Mouse (Mus musculus): ENCODE results near the gene Mcl1. TPM values are rescaled to one million over a fixed set of nuclear protein-coding genes. Genes with fewer than 3 reads are reported as not detected.
A peak's percentile ranks its signal among the peaks of the same experiment; 100 is the strongest.

Gene Mcl1
- total and polyA plus RNA-seq, 2 experiments from 2014 or later = 42.8 to 105 TPM

- TF ChIP-seq CTCF (IDR thresholded peaks at IDR 0.05) = peak; percentile 83
- DNase-seq (ENCODE audit: low spot score) (peak; percentile 74), ATAC-seq (ENCODE audit: low FRiP score) (no peak)
- no peak overlapping the region for H3K4me3 ChIP-seq (ENCODE audit: low read depth, low read length)
- no peaks in the 10 kb centered on the region for H3K9me3 ChIP-seq (ENCODE audit: low read length)
- no peak overlapping the region for H3K4me2 ChIP-seq (ENCODE audit: low read depth, low read length, poor library complexity, severe bottlenecking)
- no peaks in the 10 kb centered on the region for H3K27me3 ChIP-seq (ENCODE audit: insufficient read depth, low read length)
- H3K27ac ChIP-seq (ENCODE audit: low read depth, low read length) = peak overlapping the region; percentile 65
- no peaks in the 10 kb centered on the region for H3K4me1 ChIP-seq (ENCODE audit: insufficient read depth, low read length)
- 34% methylated on average over 8 of the region's 8 CpGs for WGBS
- no peaks in the 10 kb centered on the region for H3K36me3 ChIP-seq (ENCODE audit: insufficient read depth, low read length)
- 0 out of 2 replicates have a peak overlapping the region, but pooled peaks have one; percentile 13 for H3K9ac ChIP-seq (replicated peaks; ENCODE audit: low read length, poor library complexity, severe bottlenecking)
Measured at GRCm38 (mm10) chr3:95675301-95676092, 16.9 kb downstream of the Mcl1 start.

DNA sequence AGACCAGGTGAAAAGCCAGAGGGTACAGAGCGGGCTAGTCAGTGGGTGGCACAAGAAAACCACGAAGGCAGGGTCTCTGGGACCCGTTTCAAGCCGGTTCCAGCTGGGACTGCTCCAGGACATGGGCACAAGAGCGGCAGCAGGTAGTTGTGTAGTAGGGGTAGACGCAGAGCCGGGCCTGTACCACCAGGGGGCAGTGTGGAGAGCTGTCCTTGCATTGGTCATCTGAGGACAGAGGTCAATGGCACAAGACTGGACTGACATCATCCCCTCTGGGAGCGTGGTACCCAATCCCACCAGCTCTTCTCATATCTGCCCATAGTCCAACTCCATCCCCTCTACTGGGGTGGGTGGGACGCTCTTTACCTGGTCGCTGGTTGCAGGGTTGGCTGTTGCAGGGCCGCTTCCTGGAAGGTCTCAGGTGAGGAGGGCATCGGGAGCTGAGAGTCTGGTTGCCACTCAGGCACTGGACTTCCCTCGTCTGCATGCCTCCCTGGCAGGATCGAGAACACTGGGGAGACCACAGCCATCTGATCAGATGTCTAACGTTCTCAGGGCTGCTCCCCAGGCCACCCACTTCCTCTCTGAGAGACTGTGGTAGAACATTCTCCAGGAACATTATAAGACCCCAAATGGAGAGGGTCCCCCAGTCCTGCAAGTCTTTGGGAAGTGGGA is 18.3 kb downstream of the Mcl1 start:
- DNase-seq (ENCODE audit: low spot score) (peak; percentile 53), ATAC-seq (ENCODE audit: low FRiP score) (no peak)
- H3K36me3 ChIP-seq (ENCODE audit: insufficient read depth, low read length) = no peaks in the 10 kb centered on the region
- H3K9ac ChIP-seq (replicated peaks; ENCODE audit: low read length, poor library complexity, severe bottlenecking) = no peak overlapping the region
- peak; percentile 67 for TF ChIP-seq CTCF (IDR thresholded peaks at IDR 0.05)
- no peak overlapping the region for H3K4me3 ChIP-seq (ENCODE audit: low read depth, low read length)
- no peaks in the 10 kb centered on the region for H3K27me3 ChIP-seq (ENCODE audit: insufficient read depth, low read length)
- no peaks in the 10 kb centered on the region for H3K4me1 ChIP-seq (ENCODE audit: insufficient read depth, low read length)
- no peak overlapping the region for H3K27ac ChIP-seq (ENCODE audit: low read depth, low read length)
- WGBS = 59% methylated on average over 15 of the region's 15 CpGs
- no peaks in the 10 kb centered on the region for H3K9me3 ChIP-seq (ENCODE audit: low read length)
- H3K4me2 ChIP-seq (ENCODE audit: low read depth, low read length, poor library complexity, severe bottlenecking) = no peak overlapping the region

DNA sequence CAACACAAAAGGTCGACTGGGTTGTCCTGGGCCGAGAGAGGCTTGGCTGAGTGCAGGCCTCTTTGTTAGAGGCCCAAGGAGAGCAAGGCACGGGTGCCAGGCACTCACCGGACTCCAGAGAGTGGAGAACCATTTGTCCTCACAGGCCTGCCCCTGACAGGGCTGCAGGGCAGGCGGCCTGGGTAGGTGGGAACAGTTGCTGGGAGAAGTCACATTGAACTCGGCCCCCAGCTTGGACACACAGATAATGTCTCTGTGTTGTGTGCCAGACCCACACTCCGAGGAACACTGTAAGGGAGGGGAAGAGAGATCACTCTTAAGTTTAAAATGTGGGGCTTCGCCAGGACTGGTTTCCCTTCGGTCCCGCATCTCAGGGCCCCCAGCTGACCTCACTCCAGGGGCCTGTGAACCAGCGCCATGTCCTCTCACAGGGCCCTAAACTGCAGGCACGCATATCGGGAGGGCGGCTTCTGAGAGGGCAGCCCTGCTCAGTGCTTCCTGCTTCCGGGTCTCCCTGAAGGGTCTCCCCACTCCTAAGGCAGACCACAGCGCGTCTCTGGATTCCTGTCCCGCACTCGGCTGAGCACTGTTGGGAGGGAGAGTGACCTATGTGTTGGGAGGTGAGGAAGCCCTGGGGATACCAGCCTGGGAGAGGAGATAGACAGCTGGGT is 19.0 kb downstream of the Mcl1 start:
- 82% methylated on average over 19 of the region's 19 CpGs for WGBS
- Histone ChIP-seq H3K9ac (replicated peaks; ENCODE audit: low read length, poor library complexity, severe bottlenecking) (no peak overlapping the region), H3K9me3 (ENCODE audit: low read length) (no peaks in the 10 kb centered on the region), H3K27me3 (ENCODE audit: insufficient read depth, low read length) (no peaks in the 10 kb centered on the region), H3K4me1 (ENCODE audit: insufficient read depth, low read length) (no peaks in the 10 kb centered on the region), H3K4me3 (ENCODE audit: low read depth, low read length) (no peak overlapping the region), H3K27ac (ENCODE audit: low read depth, low read length) (no peak overlapping the region), H3K4me2 (ENCODE audit: low read depth, low read length, poor library complexity, severe bottlenecking) (no peak overlapping the region), H3K36me3 (ENCODE audit: insufficient read depth, low read length) (no peaks in the 10 kb centered on the region)
- no peak for ATAC-seq (ENCODE audit: low FRiP score)
- no peak for TF ChIP-seq CTCF (IDR thresholded peaks at IDR 0.05)
- no peak for DNase-seq (ENCODE audit: low spot score)

- Histone ChIP-seq H3K4me1 (ENCODE audit: insufficient read depth, low read length) (no peaks in the 10 kb centered on the region), H3K27ac (ENCODE audit: low read depth, low read length) (no peak overlapping the region), H3K9ac (replicated peaks; ENCODE audit: low read length, poor library complexity, severe bottlenecking) (no peak overlapping the region), H3K9me3 (ENCODE audit: low read length) (no peaks in the 10 kb centered on the region), H3K4me2 (ENCODE audit: low read depth, low read length, poor library complexity, severe bottlenecking) (no peak overlapping the region), H3K27me3 (ENCODE audit: insufficient read depth, low read length) (no peaks in the 10 kb centered on the region), H3K4me3 (ENCODE audit: low read depth, low read length) (no peak overlapping the region), H3K36me3 (ENCODE audit: insufficient read depth, low read length) (no peaks in the 10 kb centered on the region)
- ATAC-seq (ENCODE audit: low FRiP score) (no peak), DNase-seq (ENCODE audit: low spot score) (no peak)
- 97% methylated on average over 8 of the region's 8 CpGs for WGBS
- no peak for TF ChIP-seq CTCF (IDR thresholded peaks at IDR 0.05)
Measured at GRCm38 (mm10) chr3:95679551-95679950, 21.0 kb downstream of the Mcl1 start.

DNA sequence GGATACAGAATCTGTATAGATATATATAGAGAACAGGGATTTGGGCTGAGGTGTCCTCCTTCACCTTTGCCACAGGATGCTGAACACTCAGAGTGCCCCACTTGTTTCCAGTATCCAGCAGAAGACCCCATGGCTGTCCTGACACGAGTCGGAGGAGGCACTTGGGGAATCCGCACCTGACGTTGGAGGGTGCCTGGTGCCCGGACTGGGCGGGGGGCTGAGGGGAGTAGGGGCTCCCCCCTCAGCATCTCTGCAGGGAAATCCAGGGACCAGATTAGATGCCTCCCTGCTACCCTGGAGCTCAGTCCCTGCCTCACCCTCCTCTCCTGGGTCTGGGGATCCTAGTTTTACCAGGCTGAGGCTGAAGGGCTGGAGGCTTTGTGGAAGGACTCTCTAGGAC is 22.1 kb downstream of the Mcl1 start:
- Histone ChIP-seq H3K4me2 (ENCODE audit: low read depth, low read length, poor library complexity, severe bottlenecking) (no peak overlapping the region), H3K27me3 (ENCODE audit: insufficient read depth, low read length) (no peaks in the 10 kb centered on the region), H3K36me3 (ENCODE audit: insufficient read depth, low read length) (no peaks in the 10 kb centered on the region), H3K27ac (ENCODE audit: low read depth, low read length) (no peak overlapping the region), H3K4me3 (ENCODE audit: low read depth, low read length) (no peak overlapping the region), H3K9ac (replicated peaks; ENCODE audit: low read length, poor library complexity, severe bottlenecking) (no peak overlapping the region), H3K4me1 (ENCODE audit: insufficient read depth, low read length) (no peaks in the 10 kb centered on the region), H3K9me3 (ENCODE audit: low read length) (no peaks in the 10 kb centered on the region)
- DNase-seq (ENCODE audit: low spot score) (no peak), ATAC-seq (ENCODE audit: low FRiP score) (no peak)
- 88% methylated on average over 6 of the region's 6 CpGs for WGBS
- TF ChIP-seq CTCF (IDR thresholded peaks at IDR 0.05) = no peak

GRCm38 (mm10) chr3:95681365-95681764 is 22.8 kb downstream of the Mcl1 start:
- WGBS = 59% methylated on average over 11 of the region's 11 CpGs
- H3K36me3 ChIP-seq (ENCODE audit: insufficient read depth, low read length) = no peaks in the 10 kb centered on the region
- H3K4me1 ChIP-seq (ENCODE audit: insufficient read depth, low read length) = no peaks in the 10 kb centered on the region
- DNase-seq (ENCODE audit: low spot score) = no peak
- no peak overlapping the region for H3K4me2 ChIP-seq (ENCODE audit: low read depth, low read length, poor library complexity, severe bottlenecking)
- H3K27ac ChIP-seq (ENCODE audit: low read depth, low read length) = no peak overlapping the region
- no peak overlapping the region for H3K4me3 ChIP-seq (ENCODE audit: low read depth, low read length)
- no peak overlapping the region for H3K9ac ChIP-seq (replicated peaks; ENCODE audit: low read length, poor library complexity, severe bottlenecking)
- H3K27me3 ChIP-seq (ENCODE audit: insufficient read depth, low read length) = no peaks in the 10 kb centered on the region
- no peaks in the 10 kb centered on the region for H3K9me3 ChIP-seq (ENCODE audit: low read length)
- TF ChIP-seq CTCF (IDR thresholded peaks at IDR 0.05) = no peak
- no peak for ATAC-seq (ENCODE audit: low FRiP score)

Data from midbrain, postnatal 0 days (tissue).